Mouse (Mus musculus) 3134 (cell line): ENCODE measurements at regions not wholly inside any gene's neighbourhood (a gene's known extent, or its start where the extent isn't known, plus 50 kb on each side); places are given as distances from the start of the nearest gene placed in this dataset.

ENCODE experiments used
- DNase-seq: peaks from one replicate; pipeline ENCODE4 v3.0.0-alpha.2; 2011; ENCODE audit warnings: low spot score; ENCODE audit not compliant: insufficient read length; ENCODE audit errors: extremely low read depth

GRCm38 (mm10) chr14:46275455-46275854 lies 103.8 kb upstream of the Gm15217 start:
- no peak for DNase-seq

GRCm38 (mm10) chr14:46276926-46277831 lies 102.0 kb upstream of the Gm15217 start:
- DNase-seq = peak; percentile 16

GRCm38 (mm10) chr14:46277832-46278611 lies 101.2 kb upstream of the Gm15217 start:
- no peak for DNase-seq

GRCm38 (mm10) chr14:46292398-46292797 lies 86.8 kb upstream of the Gm15217 start:
- DNase-seq = no peak

GRCm38 (mm10) chr14:46296275-46296674 lies 82.9 kb upstream of the Gm15217 start:
- DNase-seq = peak; percentile 13

- DNase-seq = no peak
These were observed 78.7 kb upstream of the Gm15217 start for GRCm38 (mm10) chr14:46300546-46300945.

GRCm38 (mm10) chr14:46302601-46303000 lies 76.6 kb upstream of the Gm15217 start:
- no peak for DNase-seq

- DNase-seq = no peak
These were observed 73.9 kb upstream of the Gm15217 start for GRCm38 (mm10) chr14:46305267-46305666.

- no peak for DNase-seq
These were observed 66.2 kb upstream of the Gm15217 start for GRCm38 (mm10) chr14:46313064-46313463.

- DNase-seq = no peak
These were observed 62.7 kb upstream of the Gm15217 start for GRCm38 (mm10) chr14:46316521-46316920.

GRCm38 (mm10) chr14:46317406-46318045 lies 61.7 kb upstream of the Gm15217 start:
- DNase-seq = no peak

- DNase-seq = no peak
These were observed 51.1 kb upstream of the Gm15217 start for GRCm38 (mm10) chr14:46328064-46328463.
